Mouse (Mus musculus) thymus, postnatal 14 days (tissue): ENCODE measurements around the gene Cirbp.

Experiments
- DNase-seq: peaks from one replicate; pipeline ENCODE4 v3.0.0; 2021

Cirbp gene

DNA sequence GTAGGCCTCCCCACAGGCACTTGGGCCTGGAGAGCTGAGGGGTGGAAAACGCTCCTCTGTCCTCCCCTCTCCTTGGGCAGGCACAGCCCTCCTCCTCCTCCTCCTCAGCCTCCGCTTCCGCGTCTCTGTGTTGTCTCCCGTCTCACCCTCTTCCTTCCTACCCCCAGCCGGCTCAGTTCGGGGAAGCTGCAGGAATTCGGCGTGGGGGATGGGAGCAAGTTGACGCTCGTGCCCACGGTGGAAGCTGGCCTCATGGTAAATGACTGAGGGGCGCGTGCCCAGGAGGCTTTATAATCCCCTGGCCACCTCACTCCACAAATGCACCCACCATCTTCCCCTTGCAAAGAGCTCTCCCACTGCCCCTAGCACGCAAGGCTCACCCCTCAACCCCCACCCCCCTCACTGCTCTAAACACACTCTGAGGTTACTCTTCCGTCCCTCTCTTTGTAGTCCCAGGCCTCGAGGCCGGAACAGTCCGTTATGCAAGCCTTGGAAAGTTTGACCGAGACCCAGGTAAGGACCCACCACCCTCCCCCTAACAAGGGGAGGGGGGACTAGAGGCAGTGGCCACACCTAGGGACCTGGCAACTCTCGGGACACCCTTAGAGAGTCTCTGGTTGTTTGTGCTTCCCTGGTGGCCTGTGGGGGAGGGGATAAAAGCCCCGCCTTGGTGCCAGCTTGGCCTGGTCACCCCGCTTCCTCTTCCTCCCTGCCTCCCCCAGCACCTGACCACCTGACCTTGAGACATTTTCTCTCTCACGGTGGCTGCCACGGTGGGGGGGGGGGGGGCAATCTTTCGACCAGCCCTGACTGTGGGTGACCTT, 14.4 kb upstream of the Cirbp start:
- DNase-seq, result peak; percentile 79

DNA sequence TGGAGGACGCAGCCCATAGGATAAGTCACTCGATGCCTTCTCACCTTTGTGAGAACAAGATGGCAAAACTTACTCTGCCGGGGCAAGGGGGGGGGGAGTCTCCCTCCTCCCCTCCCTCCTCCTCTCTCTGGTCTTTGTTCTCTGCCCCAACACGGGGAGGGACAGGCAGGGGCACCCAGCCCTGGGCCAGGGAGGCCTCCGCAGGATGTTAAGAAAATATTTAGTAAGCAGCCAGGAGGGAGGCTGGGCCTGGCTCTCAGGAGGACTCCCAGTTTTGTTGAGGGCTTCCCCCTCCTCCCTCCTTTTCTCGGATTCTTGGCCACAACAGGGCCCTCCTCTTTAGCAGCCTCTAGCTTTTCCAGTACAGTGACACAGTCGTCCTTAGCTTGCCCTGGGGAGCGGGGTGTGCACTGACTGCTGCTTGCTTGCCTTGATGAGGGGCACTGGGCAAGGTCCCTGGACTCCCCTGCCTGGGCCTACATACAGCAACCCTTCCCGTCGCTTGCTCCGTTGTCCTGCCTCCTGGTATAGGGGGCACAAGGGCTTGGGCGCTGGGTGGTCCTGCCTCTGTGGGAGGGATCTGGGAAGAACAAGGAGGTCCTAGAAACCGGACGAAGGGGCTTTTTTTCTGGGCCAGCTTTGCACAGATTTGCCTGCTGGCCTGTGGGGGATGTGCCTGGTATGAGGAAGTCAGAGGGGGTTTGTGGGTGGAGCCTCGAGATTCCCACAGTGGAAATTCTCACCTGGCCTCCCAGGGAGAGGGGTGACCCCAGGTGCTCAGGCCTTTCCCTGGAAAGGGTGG, 13.5 kb upstream of the Cirbp start:
- DNase-seq, result peak; percentile 58

DNA sequence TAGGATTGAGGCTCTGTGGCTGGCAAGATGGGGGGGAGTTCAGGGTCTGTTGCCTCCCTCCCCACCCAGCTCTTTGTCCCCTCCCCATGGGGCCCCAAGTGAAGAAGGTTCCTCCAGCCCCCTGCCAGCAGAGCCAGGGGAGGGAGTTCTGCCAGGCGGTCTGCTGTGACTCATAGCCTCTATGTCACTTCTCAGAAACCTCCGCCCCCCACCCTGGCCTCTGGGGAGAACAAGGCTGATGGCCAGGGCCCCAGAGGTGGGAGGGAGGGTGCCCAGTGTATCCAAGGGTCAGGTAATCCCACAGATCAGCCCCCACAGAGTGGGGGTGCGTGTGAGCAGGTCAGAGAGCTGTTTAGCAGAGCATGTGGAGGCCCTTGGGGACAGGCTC, 12.9 kb upstream of the Cirbp start:
- peak; percentile 42 for DNase-seq

DNA sequence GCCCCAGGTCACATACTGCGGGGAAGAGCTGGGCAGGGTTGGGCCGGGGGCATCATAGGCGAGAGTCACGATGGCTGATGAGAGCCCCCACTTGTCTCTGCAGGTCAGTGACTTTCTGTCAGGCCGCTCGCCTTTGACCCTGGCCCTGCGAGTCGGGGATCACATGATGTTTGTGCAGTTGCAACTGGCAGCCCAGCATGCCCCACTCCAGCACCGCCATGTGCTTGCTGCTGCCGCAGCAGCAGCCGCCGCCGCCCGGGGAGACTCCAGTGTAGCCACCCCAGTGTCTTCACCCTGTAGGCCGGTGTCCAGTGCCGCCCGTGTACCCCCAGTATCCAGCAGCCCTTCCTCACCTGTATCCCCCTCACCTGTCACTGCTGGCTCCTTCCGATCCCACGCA, 12.1 kb upstream of the Cirbp start:
- DNase-seq, result no peak

DNA sequence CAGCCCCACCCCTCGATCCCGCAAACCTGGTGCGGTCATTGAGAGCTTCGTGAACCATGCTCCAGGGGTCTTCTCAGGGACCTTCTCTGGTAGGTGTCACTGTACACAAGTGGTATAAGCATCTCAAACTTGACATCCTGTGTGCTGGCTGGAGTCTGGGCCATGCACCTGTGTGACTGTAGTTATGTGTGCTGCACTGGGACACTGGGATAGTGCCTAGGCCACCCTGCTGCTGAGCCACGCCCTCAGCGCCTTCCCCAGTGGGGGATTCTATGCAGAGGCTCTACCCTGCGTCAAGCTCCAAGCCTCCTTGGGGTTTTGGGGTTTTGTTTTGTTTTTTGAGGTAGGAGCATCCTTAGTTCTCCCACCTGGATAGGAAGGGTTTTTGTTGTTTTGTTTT, 11.4 kb upstream of the Cirbp start:
- no peak for DNase-seq

DNA sequence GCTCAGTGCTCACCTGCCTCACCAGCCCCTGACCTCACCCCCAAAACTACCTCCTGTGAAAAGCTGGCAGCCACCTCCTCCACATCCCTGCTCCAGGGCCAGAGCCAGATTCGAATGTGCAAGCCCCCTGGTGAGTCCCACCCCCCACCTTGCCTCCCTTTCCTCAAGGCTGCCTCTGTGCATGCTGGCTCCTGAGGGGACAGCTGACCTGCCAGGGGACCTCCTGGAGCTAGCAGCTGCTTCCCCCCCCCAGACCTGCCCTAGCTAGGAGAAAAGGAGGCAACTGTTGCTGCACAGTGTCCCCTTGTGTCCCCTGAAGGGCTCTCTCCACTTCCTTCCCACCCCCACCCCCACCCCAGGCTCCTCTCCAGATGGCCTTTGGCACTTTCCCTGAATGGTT, 10.5 kb upstream of the Cirbp start:
- DNase-seq, result no peak

DNA sequence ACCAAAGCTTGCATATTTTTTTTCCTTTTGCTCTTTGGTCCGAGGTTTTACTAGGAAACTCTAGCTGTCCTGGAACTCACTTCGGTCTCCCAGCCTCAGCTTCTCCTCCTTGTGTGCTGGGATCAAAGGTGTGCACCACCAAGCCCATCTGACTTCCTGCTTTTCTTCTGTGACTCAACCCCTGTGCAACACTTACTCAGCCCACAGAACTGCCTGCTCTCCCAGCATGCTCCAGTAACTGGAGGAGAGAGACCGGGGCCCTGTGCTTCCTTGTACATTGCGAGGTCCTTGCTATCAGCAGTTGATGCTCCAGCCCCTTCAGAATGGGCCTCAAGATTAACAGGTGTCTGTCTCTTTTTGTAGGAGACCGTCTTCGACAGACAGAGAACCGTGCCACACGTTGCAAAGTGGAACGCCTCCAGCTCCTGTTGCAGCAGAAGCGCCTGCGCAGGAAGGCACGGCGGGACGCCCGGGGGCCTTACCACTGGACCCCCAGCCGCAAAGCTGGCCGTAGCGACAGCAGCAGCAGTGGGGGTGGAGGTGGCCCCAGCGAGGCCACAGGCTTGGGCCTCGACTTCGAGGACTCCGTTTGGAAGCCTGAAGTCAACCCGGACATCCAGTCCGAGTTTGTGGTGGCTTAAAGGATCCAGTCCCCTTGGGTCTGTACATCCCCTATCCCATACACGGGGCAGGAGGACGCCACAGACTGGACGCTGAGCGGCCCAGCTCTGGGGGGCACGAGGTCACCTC, 9.6 kb upstream of the Cirbp start:
- no peak for DNase-seq

DNA sequence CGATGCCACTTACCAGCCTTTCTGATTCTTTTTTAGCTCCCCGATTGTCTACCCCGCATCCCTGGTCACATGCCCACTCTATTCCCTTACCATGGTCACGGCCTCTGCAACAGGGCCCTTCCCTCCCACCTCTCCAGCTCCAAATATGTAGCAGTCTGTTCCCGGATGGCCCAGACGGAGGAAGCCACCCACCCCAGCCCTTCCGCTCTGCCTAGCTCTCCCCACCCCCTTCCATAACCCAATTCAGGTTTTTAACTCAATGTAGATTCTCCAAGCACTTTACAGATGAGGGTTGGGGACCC, 9.1 kb upstream of the Cirbp start:
- no peak for DNase-seq

DNA sequence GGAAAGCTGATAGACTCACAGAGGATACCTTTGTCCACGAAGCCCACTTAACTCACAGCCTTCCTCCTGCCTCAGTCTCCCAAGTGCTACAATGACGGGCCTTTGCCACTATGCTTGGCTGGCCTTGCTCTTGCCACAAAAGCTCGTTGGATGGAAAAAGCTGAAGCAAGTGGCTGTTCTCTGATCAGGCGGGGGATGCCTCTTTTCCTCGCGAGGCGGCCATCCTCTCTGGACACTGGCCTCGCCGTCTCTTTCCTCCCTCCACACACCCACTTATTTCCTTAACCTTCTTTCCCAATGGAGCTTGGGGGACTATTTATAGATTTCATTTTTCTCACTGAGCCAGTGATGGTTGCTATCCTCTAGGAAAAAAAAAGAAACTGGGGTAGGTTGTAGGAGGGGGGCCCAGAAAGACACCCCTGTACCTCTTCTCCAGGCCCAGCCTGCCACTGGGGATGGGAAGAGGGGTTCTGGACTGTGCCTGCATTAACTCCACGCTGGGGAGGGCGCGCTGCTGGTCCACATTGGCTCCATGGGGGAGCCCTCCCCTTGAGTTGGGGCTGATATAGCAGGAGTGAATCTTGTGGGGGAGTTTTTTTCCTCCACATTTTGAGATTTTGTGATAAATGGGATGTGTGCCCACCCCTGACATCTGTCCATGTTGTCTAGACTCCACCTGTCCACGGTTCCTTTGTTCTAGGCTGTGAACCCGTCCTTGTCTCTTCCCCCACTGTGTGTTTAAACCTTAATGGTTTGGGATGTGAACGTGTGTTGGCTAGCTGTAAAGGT, 8.4 kb upstream of the Cirbp start:
- DNase-seq, result no peak

DNA sequence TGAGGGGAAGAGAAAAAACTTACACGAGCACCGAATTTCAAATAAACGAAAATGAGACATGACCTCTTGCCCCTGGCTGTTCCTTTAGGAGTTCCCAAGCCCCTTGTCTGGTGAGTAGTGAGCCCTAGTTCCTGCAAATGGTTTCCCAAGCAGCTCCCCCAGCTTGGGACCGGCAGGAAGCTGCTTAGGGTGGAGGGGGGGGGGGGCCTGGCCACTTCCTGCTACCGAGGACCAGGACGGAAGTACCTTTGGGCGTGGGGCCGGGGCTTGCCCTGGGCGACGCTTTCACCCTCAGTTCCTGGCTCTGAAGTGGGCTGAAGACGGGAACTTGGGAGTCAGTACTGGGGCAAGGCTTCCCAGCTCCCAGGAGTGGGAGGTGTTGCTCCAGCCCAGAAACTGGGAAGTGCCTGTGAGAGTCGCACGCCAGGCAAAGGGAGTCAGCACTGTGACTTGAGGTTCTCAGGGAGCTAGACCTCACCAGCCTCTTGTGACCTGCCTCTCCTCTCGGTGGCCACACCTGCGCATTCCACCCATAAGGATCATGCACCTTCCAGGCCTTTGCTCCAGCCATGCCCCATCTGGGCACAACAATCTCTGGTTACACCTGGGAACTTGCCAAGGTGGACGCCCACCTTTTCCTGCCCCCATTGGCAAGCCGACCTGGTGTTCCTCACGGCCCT, 7.3 kb upstream of the Cirbp start:
- peak; percentile 81 for DNase-seq

DNA sequence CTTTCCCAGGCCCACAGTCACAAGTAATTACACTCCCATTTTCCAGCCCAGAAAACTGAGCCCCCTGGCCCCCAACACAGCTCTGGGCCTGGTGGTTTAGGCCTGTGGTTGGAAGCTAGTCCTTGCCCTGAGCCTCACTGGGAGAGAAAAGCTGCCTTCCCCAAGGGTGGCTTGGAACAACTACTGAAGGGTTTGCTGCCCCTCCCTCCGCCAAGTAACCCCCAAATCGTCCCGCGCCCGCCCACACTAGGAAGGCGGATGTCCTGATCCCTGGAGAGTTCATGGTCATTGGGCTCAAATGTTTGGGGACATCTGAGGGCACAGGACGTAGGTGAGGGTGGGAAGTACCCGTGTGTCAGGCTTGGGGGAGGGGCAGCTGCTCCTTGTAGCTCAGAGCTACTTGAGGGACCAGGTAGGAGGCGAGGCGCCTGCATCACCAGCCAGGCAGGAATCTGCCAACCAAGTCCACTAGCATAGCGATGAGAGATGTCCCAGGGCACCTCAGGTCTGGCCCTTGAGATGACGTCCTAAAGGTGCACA, 6.7 kb upstream of the Cirbp start:
- DNase-seq, result peak; percentile 79

DNA sequence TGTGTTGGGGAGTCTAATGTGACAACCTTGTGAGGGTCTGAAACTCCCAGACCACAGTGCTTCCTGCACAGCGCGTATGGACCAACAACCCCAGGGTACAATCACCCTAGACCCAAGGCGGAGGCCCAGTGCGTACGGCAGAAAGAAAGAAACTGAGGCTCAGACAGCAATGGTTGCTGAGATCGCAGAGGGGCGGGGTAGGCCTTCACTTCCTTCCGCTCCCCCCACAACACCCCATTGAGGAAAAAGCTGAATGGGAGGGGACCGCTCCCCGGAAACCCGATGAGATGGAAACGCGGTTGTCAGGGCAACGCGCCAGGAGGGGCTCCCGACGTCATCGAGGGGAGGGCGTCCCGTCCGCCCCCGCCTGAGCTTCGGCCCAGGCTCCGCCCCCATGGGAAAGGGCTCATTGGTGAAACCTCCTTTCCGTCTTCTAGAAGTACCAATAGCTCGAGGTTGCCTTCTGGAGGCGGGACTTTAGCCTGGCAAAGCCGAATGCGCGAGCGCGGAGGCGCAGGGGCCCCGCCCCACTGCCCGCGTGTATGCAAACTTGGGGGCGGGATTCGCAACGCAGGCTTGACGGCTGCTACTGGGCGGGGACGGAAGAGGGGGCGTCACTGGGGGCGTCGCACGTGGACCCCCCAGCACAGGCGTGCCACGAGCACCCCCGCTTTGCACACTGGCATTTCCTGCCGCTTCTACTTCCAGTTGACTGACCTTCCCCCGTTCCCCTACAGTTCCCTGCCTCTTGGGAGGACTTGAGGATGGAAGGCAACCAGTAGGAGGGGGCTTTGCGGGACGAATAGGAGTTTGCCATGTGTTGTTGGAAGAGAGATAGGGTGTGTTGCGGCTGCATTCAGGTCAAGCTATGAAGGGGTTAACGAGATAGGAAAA, 6.0 kb upstream of the Cirbp start:
- peak; percentile 100 for DNase-seq

DNA sequence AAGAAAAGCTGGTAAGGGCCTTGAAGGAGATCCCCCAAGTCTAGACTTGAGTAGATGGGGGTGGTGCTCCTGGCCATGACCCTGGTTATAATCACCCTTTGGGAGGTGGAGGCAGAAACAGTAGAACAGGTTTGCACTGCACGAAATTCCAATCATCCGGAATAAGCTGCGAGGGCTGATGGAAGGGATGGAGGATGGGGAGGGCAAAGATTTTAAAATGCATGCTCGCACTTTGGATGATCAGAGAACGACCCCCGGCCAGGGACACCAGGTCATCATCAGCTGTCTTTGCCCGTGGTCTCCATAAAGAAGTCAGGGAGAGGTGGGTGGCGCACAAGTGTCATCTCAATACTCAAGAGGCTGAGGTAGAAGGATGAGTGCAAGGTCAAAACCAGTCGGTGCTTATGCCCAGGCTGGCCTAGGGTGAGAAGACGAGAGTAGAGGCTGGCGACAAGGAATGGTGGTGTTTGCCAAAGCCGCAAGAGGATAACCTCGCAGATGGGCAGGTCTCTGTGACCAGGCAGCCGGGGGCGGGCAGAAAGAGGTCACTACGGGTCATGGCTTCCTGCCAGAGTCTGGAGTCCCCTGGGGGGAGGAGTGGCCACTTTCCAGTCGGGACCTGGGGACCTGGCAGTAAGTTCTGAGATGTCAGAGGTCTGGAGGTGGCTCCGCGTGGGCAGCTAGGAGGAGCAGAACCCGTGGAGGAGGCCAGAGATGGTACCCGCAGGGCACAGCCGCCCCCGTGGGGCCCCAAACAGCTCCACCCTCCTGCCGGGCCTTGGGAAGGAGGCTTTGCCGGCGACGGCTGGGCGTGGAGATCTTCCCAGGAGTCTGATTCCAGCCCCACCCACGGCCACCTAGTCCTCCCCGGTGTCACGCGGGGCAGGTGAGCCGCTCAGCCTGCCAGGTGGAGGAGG, 5.1 kb upstream of the Cirbp start:
- DNase-seq, result peak; percentile 59

DNA sequence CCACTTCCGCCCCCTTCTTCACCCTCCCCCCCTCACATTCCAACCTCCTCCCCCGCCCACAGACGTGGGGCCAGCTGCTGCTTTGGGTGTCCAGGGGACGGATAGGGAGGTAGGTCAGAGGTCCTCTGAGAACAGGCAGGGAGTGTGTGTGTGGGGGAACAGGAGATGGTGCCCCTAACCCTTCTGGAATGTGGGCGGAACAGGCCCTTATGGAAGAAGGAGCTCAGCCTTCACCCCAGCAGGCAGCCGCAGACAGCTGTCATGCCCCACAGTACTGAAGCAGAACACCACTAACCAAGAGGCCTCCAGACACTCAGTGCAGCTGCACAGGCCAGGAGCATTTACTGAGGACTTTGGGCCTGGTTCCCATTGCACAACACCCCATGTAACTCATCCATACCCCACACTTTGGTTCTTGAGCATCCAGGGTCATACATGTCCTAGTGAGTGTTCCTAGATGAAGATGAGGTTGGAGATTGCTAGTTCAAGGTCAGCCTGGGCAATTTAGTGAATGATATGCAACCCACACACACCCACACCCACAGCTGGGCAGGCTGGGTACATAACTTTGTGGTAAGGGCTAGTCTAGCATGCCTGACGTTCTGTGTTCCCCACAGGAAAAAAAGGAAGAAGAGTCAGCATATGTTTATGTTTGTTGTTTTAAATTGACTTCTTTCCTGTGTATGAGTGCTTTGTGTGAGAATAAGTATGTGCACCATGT, 4.1 kb upstream of the Cirbp start:
- DNase-seq, result peak; percentile 59

DNA sequence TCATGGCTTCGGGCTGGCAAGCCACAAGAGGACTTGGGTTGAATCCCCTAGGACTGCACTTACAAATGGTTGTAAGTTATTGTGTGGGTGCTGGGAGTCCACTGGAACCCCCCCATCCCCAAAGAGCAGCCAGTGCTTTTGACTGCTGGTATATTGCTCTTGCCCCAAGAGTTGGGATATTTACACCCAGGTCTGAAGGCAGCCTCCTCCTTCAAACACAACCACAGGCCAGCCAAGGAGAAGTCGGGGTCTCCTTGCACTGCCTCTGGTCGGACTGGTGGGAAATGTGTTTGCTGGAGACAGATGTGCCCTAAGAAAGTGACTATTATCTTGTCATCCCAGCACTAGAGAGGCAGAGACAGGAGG, 3.6 kb upstream of the Cirbp start:
- no peak for DNase-seq

DNA sequence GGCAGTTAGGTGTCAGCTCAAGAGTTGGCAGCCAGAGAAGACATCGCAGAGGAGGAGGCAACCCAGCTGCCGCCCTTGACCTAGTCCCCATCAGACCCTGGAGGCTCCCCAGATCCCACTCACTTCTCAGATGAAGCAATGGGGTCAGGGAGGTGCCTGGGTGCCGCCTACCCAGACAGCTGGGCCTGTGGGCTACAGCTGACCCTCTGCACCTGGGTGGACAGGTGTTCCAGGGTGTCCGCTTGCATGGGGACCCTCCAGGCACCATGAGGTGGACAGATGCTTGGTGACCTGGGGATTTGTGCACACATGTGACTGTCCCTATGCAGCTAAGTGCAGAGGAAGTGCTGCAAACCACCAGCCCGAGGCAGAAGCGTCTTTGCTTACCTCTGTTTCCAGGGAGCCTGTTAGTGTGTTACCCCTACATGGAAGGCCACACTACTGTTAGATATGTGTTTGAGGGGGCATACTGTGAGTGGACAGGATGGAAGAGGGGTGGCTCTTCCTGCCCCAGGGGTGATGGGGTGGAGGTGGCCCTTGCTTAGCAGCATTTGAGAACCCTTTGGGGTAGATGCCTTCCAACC, 3.0 kb upstream of the Cirbp start:
- DNase-seq, result peak; percentile 46

DNA sequence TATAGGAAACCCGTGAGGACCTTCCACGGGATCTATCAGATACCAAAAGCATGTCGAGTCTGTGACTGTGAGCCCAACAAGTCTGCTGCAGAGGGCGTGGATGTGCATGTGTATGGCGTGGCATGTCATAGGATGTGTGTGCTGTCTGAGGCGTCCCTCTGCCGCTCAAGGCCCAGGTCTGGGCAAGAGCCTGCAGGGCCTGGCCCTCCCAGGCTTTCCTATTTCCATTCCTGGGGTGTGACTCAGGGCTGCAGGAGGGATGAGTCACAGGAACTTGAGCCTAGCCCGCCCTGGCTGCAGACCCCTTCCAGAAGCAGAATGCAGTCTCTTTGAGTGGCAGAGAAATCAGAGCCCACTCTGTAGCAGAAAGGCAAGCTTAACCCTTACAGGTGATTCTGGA, 2.1 kb upstream of the Cirbp start:
- no peak for DNase-seq

DNA sequence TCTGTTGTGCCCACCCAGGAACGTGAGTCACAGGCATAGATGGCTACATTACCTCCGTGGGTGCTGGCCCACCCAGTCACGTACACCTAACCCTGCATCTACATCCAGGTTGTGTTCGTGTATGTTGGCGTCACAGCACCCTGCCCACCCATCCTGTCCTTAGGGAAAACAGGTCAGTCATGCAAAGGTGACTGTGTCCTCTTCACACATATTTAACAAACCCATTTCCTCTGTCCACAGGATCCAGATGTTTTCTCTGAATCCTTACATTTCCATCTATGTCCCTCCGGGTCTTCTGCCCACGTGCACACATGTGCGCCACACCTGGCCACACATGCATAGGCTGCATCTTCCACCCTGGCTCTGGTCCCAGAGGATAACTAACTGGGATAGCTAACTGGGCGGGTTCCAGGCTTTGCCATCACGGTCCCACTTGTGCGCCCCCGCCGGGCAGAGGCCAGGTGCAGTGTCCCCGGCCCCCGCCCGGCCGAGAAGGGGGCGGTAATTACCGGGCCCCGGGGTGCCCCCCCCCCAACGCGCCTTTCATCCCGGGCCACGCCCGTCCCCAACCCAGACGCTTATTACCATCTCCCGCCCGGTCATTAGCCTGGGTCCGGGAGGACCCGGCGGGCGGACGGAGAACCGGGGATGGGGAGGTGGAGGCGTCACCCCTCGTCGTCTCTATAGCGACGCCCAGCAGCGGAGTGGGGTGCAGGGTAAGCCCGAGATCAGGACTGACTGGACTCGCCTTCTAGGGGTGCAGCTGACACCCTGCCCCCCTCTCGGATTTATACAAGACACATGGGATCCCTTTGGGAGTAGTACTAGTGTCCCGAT, 1.4 kb upstream of the Cirbp start:
- DNase-seq, result peak; percentile 51
